Mouse (Mus musculus) E14TG2a.4 (cell line): ENCODE measurements around the gene Mad1l1.

Source experiments
- CTCF ChIP-seq: conservative IDR thresholded peaks from 2 replicates; pipeline ENCODE4 v1.5.1; 2014; ENCODE audit warnings: low read length
- NANOG ChIP-seq: IDR thresholded peaks from 2 replicates; pipeline ENCODE4 v1.6.1; 2014; ENCODE audit warnings: borderline replicate concordance, low read length, mixed read lengths

DNA sequence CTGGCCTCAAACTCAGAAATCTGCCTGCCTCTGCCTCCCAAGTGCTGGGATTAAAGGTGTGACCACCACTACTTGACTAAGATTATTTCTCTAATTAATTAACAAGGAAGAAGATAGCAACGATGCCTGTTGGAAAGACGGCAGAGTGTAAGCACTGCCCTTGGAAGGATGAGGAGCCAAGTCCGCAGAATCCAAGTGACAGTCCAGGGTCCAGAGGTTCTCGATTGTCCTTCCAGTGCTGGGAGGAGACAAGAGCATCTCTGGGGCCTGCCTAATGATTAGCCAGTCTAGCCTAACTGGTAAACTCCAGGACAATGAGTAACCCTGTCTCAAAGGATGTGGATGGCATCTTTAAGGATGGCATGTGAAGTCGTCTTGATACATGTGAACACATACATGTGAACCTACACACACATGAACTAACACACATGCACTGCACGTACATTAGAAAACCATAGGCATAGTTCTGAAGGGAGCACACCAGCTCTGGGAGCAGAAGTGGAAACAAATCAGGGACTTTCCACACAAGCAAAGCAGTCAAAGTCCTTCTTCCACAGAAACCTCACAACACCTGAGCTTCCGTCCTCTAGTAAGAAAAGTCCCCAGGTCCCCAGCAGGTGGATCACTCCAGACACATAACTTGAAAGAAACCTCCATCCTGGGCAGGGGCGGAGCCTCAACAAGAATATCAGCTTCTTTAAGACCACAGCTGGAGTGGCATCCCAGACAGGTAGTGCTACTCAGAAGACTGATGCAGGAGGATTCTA is 29.6 kb upstream of the Mad1l1 start:
- no peak for TF ChIP-seq CTCF
- no peak for TF ChIP-seq NANOG
